Mouse (Mus musculus): ENCODE data around the gene Phlda1. TPM values are rescaled to one million over a fixed set of nuclear protein-coding genes. Genes with fewer than 3 reads are reported as not detected.

Gene Phlda1
- polyA plus RNA-seq, 1 experiment from 2014 or later: 37.4 TPM

DNA sequence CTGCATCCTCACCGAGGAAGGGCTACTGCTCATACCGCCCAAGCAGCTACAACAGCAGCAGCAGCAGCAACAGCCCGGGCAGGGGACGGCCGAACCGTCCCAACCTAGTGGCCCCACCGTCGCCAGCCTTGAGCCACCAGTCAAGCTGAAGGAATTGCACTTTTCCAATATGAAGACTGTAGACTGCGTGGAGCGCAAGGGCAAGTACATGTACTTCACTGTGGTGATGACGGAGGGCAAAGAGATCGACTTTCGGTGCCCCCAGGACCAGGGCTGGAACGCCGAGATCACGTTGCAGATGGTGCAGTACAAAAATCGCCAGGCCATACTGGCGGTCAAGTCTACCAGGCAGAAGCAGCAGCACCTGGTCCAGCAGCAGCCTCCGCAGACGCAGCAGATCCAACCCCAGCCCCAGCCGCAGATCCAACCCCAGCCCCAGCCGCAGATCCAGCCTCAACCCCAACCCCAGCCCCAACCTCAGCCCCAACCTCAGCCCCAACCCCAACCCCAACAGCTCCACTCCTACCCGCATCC lies 907 bp downstream of the Phlda1 start:
- 0% methylated on average over 18 of the region's 23 CpGs for WGBS

DNA sequence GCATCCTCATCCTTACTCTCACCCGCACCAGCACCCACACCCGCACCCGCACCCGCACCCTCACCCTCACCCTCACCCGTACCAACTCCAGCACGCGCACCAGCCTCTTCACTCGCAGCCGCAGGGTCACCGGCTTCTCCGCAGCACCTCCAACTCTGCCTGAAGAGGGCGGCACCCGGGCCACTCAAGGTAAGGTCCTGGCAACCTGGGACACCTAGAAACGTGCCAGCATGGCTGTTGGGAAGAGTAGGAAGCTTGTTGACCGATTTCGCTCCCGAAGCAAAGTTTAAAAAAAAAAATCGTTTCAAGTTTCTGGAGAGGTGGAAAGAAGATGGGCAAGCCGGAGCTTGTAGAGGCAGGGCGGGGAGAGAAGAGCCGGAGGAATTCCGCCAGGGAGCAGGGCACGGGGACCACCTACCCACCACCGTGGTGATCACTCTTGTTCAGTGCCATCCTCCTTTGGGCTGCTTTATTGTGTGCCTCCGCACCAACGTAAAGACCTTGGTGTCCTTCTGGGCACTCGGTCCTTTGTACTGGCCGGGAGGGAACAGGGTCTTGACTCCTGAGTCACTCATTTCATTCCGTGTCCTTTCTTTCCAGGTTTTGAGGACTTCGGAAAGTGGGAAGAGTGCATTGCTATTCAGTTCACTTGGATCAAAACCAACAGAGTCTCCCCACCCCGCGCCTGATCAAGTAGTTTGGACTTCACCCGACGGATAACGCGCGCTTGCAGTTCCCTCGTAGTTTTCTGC lies 1.6 kb downstream of the Phlda1 start:
- WGBS: under 1% methylated on average over 38 of the region's 38 CpGs
- Histone ChIP-seq H3K36me3 (no peaks in the 10 kb centered on the region), H3K27me3 (no peaks in the 10 kb centered on the region), H3K9ac (peak overlapping the region; percentile 76), H3K4me3 (peak overlapping the region; percentile 69), H3K4me1 (peaks cover 25% of the 10 kb centered on the region), H3K4me2 (replicated peaks) (peak overlapping the region; percentile 77), H3K27ac (peak overlapping the region; percentile 93), H3K9me3 (no peaks in the 10 kb centered on the region)
- no peak; the same call in 1 of the 2 replicates for ATAC-seq (ENCODE audit: insufficient number of reproducible peaks, insufficient read depth, low FRiP score, low TSS enrichment)

More for the DNA sequence above, 907 bp downstream of the Phlda1 start:
- Histone ChIP-seq H3K9ac (peak overlapping the region; percentile 76), H3K4me2 (replicated peaks) (peak overlapping the region; percentile 77), H3K27me3 (no peaks in the 10 kb centered on the region), H3K4me3 (peak overlapping the region; percentile 69), H3K4me1 (peaks cover 25% of the 10 kb centered on the region), H3K27ac (peak overlapping the region; percentile 93), H3K36me3 (no peaks in the 10 kb centered on the region), H3K9me3 (no peaks in the 10 kb centered on the region)
- peak; percentile 29 for ATAC-seq (ENCODE audit: insufficient number of reproducible peaks, insufficient read depth, low FRiP score, low TSS enrichment)

DNA sequence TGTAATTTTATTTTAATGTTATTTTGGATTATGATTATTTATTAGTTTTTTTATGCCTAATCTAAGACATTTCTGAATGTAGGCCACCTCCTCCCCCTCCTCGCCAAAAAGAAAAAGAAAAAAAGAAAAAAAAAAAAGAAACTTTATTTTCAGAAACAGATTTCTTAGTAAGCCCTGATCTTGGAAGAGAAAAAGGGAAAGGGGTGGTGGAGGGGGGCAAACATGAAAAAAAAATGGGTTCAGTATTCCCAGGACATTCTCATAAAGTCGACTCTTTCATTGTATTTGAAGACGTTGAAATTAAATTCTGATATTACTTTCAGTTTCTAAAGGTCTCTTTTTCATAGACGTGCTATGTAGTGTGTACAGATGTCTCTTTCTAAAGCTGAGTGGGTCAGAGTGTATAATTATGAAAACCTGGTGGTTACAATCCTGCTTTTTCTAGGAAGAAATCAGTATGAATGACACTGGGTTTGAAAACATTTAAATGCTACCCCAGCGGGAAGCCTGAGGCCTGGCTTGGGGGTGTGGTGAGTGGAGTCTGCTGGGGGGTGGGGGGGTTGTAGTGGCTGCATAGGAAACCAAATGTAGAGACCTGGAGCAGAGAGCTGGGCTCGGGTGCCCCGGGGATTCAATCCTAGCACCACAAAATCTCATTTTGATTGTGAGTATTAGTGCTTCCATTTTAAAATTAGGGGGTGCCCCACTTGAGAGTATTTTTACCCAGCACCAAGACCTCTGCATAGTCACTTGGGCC lies 2.4 kb downstream of the Phlda1 start:
- 4% methylated on average over 7 of the region's 7 CpGs for WGBS
- no peaks in the 10 kb centered on the region for H3K9me3 ChIP-seq
- H3K36me3 ChIP-seq: no peaks in the 10 kb centered on the region
- peak overlapping the region; percentile 76 for H3K9ac ChIP-seq
- H3K4me1 ChIP-seq: peaks cover 23% of the 10 kb centered on the region
- H3K27me3 ChIP-seq: no peaks in the 10 kb centered on the region
- H3K4me3 ChIP-seq: peak overlapping the region; percentile 69
- H3K4me2 ChIP-seq (replicated peaks): peak overlapping the region; percentile 77
- H3K27ac ChIP-seq: 0 out of 2 replicates have a peak overlapping the region, but pooled peaks have one; percentile 30
- no peak for ATAC-seq (ENCODE audit: insufficient number of reproducible peaks, insufficient read depth, low FRiP score, low TSS enrichment)

DNA sequence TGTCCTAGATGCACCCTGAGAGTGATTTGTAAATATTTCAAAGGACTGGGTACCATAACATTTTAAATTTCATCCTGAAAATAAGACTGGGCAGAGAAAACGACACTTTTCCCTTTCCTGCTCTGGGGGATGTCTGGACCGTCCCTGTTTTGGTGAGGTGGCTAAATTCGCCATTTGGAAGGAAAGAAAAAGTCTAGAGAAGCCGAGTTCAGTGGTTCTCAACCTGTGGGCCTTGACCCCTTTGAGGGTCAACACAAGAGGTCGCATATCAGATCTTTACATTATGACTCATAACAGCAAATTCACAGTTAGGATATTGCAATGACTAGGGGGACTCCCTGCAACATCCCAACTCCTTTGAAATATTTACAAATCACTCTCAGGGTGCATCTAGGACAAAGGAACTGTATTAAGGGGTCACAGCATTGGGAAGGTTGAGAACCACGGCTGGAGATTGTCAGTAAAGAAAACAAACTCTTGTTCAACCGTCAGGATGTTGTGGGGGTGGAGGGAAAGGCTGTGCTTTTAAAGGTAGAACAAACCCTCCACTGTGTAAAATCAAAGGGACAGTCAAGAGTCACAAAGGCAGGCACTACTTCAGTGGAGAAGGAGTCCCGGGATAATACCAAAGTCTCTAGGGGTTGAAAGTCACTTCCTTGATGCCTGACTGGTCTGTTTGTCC lies 3.2 kb downstream of the Phlda1 start:
- Histone ChIP-seq H3K4me2 (replicated peaks) (peak overlapping the region; percentile 77), H3K27ac (no peak overlapping the region), H3K4me1 (peaks cover 19% of the 10 kb centered on the region; the same call in 1 of the 2 replicates), H3K27me3 (no peaks in the 10 kb centered on the region), H3K4me3 (peak overlapping the region; percentile 69), H3K36me3 (no peaks in the 10 kb centered on the region), H3K9ac (0 out of 2 replicates have a peak overlapping the region, but pooled peaks have one; percentile 48), H3K9me3 (no peaks in the 10 kb centered on the region)
- ATAC-seq (ENCODE audit: insufficient number of reproducible peaks, insufficient read depth, low FRiP score, low TSS enrichment): no peak
- 9% methylated on average over 8 of the region's 8 CpGs for WGBS

DNA sequence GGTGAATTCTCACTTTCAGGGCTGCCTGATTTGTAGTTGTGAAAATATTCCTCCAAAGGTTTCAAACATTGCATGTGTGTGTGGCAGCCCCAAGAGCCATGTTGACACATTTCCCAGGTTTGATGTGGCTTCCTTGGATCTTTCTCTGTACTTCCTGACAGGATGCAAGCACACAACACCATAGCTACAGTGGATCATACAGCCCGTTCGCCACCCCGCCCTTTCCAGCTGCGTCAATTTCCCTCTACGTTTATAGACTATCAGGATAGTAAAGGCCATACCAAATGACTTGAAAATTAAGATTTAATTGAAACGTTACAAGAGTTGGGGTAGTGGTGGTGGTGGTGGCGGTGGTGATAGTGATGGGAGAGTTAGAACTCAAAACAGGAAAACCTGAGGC lies 3.9 kb downstream of the Phlda1 start:
- peaks cover 19% of the 10 kb centered on the region; the same call in 1 of the 2 replicates for H3K4me1 ChIP-seq
- no peaks in the 10 kb centered on the region for H3K36me3 ChIP-seq
- H3K9ac ChIP-seq: no peak overlapping the region
- 62% methylated on average over 7 of the region's 7 CpGs for WGBS
- H3K4me2 ChIP-seq (replicated peaks): peak overlapping the region; percentile 77; the same call in 1 of the 2 replicates
- no peak overlapping the region for H3K4me3 ChIP-seq
- ATAC-seq (ENCODE audit: insufficient number of reproducible peaks, insufficient read depth, low FRiP score, low TSS enrichment): no peak
- H3K27me3 ChIP-seq: no peaks in the 10 kb centered on the region
- no peaks in the 10 kb centered on the region for H3K9me3 ChIP-seq
- 0 out of 2 replicates have a peak overlapping the region, but pooled peaks have one; percentile 14 for H3K27ac ChIP-seq

DNA sequence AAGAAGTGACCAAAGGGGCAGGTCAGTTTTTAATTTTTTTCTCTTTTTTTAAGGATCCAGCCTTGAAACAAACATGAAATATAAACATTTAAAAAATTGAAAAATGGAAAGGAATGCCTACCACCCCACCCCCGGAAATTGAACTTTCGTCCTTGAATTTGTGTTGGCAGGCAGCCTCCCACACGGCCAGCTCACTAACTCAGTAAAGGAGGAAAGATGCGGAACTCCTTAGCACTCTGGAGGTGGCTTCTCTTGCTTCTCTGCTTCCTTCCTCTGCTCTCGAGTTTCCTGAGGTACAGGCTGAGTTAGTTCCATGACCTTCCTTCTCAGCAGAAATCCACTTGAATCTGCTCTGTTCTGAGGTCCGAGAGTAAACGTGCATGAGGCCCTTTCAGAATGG lies 4.7 kb downstream of the Phlda1 start:
- ATAC-seq (ENCODE audit: insufficient number of reproducible peaks, insufficient read depth, low FRiP score, low TSS enrichment): no peak
- H3K27ac ChIP-seq: no peak overlapping the region
- WGBS: 43% methylated on average over 7 of the region's 7 CpGs
- H3K4me2 ChIP-seq (replicated peaks): no peak overlapping the region
- H3K9ac ChIP-seq: no peak overlapping the region
- H3K4me1 ChIP-seq: peaks cover 19% of the 10 kb centered on the region; the same call in 1 of the 2 replicates
- H3K27me3 ChIP-seq: no peaks in the 10 kb centered on the region
- no peak overlapping the region for H3K4me3 ChIP-seq
- H3K36me3 ChIP-seq: no peaks in the 10 kb centered on the region
- H3K9me3 ChIP-seq: no peaks in the 10 kb centered on the region

DNA sequence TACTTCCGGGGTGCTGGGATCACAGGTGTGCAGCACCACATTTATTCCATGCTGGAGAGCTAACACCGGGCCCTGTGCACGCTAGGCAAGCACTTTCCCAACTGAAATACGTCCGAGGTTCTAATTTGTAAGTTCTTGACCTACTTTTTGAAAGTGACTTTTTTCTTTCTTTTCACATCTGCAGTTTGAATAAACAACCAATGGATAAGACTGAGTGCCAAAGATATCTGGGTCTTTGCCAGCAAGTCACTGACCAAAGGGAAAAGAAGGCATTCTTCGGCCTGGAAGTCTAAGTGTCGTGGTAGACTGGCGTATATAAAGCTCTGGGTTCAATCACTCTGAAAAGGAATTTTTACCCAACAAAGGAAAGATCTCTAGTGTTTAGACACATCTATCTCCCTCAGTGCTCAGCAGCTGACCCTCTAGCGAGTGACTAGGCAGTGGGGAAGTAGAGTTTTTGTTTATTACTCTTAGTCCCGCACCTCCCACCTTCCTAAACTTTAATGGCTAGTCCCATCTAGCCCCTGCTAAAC lies 6.0 kb downstream of the Phlda1 start:
- Histone ChIP-seq H3K36me3 (no peaks in the 10 kb centered on the region), H3K27ac (no peak overlapping the region), H3K4me3 (no peak overlapping the region), H3K9me3 (no peaks in the 10 kb centered on the region), H3K9ac (no peak overlapping the region), H3K4me1 (peaks cover 27% of the 10 kb centered on the region), H3K27me3 (no peaks in the 10 kb centered on the region), H3K4me2 (replicated peaks) (no peak overlapping the region)
- ATAC-seq (ENCODE audit: insufficient number of reproducible peaks, insufficient read depth, low FRiP score, low TSS enrichment): no peak
- WGBS: 81% methylated on average over 10 of the region's 10 CpGs

DNA sequence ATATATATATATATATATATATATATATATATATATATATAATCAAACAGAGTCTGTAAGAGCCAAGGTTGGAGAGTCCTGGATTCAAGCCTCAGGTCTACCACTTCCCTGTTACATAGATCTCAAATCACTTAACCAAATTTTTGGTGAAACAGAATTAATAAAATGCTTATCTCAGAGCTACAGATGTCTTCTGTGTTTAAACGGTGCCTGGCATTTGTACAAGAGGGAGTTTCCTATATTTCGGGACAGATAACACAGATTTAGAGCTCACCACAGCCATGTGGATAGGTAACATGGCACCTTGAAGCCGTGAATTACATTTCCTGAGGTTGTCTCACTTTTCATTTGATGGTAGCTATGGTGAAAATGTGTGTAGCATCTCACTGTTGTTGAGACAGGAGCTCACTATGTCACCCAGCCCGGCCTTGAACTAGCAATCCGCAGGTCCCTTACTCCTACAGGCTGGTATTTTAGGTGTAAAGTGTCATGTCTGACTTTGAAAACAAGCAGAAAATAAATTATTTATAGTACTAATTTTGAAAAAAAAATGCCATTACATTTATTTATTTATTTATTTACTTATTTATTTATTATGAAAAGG lies 8.3 kb downstream of the Phlda1 start:
- ATAC-seq (ENCODE audit: insufficient number of reproducible peaks, insufficient read depth, low FRiP score, low TSS enrichment): no peak
- H3K4me3 ChIP-seq: no peak overlapping the region
- no peak overlapping the region for H3K9ac ChIP-seq
- H3K9me3 ChIP-seq: no peaks in the 10 kb centered on the region
- WGBS: 92% methylated on average over 5 of the region's 5 CpGs
- H3K27ac ChIP-seq: no peak overlapping the region
- no peaks in the 10 kb centered on the region for H3K27me3 ChIP-seq
- no peak overlapping the region for H3K4me2 ChIP-seq (replicated peaks)
- no peaks in the 10 kb centered on the region for H3K36me3 ChIP-seq
- peaks cover 19% of the 10 kb centered on the region for H3K4me1 ChIP-seq

DNA sequence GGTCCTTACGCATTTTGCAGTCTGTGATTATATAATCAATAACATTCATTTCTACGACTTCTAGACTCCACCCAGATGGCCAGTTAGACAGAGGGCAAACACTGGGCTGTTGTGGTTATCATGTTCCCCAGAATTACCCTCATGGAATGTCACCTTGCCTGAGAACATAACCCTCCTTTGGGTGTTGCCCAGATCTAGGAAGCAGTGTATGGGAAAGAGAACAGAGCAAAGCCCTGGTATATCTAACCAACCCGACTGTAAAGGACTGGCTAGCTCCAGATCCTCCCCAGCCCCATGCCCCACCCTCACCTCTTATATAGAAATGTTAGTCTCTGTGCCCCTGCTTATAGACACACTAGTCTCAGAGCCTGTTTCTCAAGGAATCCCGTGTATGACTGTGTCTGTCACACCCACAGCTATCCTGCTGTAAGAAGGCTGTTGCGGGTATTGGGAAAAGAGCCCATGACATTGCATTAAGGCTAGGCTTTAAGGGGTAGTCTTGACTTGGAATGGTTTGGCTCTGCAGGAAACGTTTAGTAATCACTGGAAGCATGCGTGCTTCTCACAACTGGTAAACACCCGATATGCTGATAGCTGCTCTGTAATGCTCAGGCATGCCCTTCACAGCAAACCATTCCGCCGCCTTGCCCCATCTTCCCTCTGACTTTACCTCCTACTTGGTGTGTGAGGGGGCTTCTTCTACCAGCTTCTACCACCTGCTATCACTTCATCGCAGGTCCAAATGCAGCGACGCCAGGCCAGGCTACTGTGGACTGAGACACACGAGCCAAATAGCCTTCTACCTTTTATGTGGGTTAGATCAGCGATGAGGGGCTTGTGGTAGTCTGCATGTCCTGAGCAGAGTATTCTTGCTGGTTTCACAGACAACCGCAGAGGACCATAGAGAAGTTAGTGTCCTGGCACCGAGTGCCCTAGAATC lies 9.3 kb downstream of the Phlda1 start:
- H3K9me3 ChIP-seq: no peaks in the 10 kb centered on the region
- 80% methylated on average over 17 of the region's 17 CpGs for WGBS
- no peak for ATAC-seq (ENCODE audit: insufficient number of reproducible peaks, insufficient read depth, low FRiP score, low TSS enrichment)
- H3K9ac ChIP-seq: no peak overlapping the region
- no peak overlapping the region for H3K4me2 ChIP-seq (replicated peaks)
- H3K27ac ChIP-seq: no peak overlapping the region; the same call in 1 of the 2 replicates
- H3K4me3 ChIP-seq: no peak overlapping the region
- H3K27me3 ChIP-seq: no peaks in the 10 kb centered on the region
- no peaks in the 10 kb centered on the region for H3K36me3 ChIP-seq
- H3K4me1 ChIP-seq: peaks cover 25% of the 10 kb centered on the region

DNA sequence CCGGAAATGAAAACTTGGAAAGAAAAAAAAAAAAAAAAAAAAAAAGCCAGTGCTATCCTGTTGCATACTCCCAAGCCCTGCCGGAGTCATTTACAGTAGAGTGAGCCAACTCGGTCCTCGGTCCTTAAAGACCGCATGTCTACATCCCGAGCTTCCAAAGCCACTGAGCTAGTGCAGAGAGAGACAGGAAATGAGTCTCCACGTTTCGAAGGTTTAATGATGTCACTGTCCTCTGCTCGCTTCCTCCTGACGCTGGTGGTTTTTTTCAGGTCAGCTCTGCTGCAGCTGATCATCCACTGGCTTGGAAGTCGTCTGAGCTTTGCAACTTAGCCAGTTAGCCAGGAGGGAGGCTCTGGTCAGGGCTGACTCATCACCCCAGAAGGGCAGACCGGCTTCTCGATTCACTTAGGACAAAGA lies 10.1 kb downstream of the Phlda1 start:
- WGBS: 31% methylated on average over 13 of the region's 13 CpGs
- Histone ChIP-seq H3K9me3 (no peaks in the 10 kb centered on the region), H3K4me3 (no peak overlapping the region), H3K4me2 (replicated peaks) (peak overlapping the region; percentile 22; the same call in 1 of the 2 replicates), H3K36me3 (no peaks in the 10 kb centered on the region), H3K9ac (no peak overlapping the region), H3K27me3 (no peaks in the 10 kb centered on the region), H3K4me1 (peaks cover 24% of the 10 kb centered on the region), H3K27ac (0 out of 2 replicates have a peak overlapping the region, but pooled peaks have one; percentile 46)
- ATAC-seq (ENCODE audit: insufficient number of reproducible peaks, insufficient read depth, low FRiP score, low TSS enrichment): 0 out of 2 replicates have a peak, but pooled peaks have one; percentile 47
